Mouse (Mus musculus) megakaryocyte progenitor cell, adult 5-6 weeks (primary cell): ENCODE data around the gene Klhdc8a. TPM values are rescaled to one million over a fixed set of nuclear protein-coding genes. Genes with fewer than 3 reads are reported as not detected.
A peak's percentile ranks its signal among the peaks of the same experiment; 100 is the strongest.

Source experiments
- ATAC-seq: replicated peaks from 2 replicates; pipeline ENCODE4 v1.8.0; 2016; ENCODE audit warnings: mild to moderate bottlenecking, moderate TSS enrichment, inconsistent platforms; ENCODE audit not compliant: poor library complexity
- total RNA-seq, 2 experiments: library from RNA; stranded (forward) in 1 of 2; stranded (reverse) in 1 of 2; fragments of 157-497, 149-512 nt in 1 of 2; fragments of 200-1000 nt in 1 of 2; gene quantifications; 2 replicates each; pipeline versions ENCODE4 v1.2.3 to v1.2.4; 2015 to 2017

Klhdc8a gene
- total RNA-seq, 2 experiments from 2014 or later = not detected

DNA sequence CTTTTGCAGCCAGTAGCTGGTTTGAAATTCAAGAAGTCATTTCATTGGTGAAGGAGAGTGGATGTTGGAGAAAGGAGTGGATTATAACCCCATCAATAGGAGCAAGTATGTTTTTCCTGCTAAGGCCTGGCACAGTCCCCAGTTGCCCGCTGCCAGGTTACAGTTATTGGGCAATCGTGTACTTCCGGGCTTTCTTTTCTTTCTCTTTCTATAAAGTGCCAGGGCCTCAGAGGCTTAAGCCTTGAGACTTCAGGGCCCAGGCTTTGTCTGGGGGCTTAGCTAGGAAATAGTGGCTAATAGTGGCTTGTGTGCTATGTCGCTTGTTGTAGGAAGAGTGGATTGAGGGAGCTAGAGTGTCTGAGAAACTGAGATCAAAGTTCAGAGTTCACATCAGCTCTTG lies 19.0 kb downstream of the Klhdc8a start:
- no peak for ATAC-seq

DNA sequence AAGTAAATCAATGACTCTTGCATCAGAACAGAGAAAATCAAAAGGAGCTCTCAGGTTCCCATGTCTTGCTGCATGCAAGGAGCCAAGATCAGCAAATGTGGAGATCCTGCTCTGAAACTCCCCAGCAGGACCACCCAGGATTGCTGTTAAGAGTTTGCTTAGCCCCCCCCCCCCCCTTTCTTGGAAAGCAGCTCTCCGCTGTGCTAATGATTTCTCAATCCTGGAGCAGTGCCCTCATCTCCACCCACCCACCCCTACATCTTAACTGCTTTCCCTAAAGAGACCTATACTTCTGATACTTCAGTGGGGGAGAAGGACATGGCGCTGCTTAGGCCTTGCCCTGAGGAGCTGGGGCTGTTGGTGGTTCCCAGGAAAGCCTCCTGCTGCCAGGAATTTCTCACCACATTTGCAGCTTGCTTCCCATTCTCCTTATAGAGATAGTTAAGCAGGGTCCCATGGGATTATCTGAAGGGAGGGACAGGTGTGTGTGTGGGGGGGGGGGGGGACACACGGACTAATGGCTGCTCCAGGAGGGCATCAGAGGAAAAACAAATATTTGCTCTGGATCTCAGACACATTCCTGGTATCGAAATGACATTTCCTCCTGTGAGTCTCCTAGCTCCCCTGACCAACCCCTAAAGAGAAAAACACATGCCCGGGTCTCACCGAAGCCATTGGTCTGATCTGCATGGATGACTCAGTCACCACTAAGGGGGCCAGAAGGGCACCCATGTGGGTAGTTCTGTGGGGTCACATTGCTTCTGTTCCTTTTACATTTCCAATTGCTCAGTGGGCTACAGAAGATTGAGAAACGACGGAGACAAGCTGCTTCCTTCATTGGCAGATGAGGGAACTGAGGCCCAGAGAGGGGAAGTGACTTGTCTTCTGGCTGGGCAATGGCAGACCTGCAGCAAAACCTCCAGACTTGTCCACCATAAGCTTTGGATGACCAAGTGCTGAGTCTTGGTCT lies 19.8 kb downstream of the Klhdc8a start:
- peak; percentile 47 for ATAC-seq

DNA sequence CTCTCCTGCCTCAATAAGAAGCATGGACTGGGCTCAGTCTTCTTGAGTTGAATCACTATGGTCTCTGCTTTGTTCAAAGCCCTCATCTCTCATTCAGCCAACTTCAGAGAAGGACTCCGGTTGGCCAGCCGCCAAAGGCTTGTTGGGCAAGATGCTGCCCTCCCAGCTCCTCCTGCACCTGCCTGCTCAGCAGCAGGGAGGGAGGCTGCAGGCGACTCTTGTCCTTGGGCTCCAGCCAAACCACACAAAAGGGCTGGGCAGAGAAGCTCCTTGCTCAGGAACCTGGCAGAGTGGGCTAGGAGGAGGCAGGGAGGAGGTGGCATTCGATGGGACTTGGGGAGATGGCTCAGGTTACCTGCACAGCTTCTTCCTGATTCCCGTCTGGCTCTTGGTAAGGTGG lies 20.8 kb downstream of the Klhdc8a start:
- peak; percentile 59 for ATAC-seq

DNA sequence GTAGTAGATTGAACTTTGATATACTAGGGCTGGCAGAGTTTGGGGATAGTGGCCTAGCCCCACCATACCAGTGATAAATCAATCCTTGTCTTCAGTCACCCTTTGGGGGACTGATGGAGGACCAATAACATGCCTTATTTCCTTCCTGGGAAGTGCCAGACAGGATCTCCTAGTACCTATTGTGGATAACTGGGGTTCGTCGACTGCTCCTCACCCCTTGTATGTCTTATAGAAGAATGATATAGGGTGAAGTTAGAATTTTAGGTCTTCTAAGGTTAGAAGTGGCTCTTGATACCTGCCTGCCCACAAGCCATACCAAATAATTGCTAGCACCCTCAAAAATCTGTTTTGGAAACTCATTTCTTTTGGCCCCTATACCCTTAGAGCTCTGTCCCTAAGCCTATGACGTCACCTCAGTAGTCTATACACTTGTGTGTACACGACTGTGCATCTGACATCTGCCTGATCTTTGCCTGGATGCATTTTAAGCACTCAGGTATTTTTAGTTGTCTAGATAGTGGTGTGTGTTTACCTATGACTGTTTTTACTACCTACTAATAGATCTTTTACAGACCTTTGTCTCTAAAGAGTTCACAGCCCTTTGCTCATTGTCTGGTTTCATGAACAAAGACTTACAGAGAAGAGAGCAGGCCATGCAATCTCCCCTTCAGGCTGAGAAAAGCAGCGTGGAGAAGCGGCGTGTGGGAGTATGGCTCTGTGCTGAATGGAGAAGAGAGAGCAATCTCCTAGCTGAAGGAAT lies 23.6 kb downstream of the Klhdc8a start:
- ATAC-seq = no peak

DNA sequence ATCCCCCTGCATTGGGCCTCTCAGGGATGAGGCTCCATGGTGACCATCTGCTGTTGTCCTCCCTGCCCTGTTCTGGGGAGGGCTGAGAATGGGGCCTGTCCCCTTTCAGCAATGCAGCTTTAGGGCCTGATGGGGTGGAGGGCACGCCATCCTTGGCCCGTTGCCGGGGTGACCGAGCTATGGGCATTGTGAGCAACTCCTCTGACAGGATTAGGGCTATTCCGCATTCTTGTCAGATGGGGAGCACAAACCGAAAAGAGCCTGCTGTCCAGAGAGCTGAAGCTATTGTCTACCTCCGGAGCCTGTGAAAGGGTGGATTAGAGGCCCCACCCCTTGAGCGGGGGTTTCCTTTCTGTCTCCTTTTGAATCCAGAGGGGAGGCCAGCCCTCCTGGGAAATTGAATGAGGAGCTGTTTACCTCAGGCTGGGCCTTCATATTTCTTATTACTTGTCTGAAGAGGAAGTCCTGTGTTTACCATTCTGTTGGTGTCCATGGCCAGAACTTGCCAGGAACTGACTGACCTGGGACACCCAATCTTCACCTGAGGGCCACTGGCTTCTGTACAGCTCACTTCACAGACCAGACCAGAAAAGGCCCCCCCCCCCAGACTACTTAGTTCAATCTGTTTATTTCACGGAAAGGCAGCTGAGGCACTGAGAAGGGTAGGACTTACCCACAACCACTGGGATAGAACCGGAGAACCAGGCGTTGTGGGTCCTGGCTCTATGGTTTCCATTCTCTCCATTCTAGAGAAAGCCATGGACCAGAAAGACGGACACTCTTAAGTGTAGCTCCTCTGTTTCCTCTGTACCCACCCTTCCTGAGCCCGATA lies 24.5 kb downstream of the Klhdc8a start:
- no peak for ATAC-seq

DNA sequence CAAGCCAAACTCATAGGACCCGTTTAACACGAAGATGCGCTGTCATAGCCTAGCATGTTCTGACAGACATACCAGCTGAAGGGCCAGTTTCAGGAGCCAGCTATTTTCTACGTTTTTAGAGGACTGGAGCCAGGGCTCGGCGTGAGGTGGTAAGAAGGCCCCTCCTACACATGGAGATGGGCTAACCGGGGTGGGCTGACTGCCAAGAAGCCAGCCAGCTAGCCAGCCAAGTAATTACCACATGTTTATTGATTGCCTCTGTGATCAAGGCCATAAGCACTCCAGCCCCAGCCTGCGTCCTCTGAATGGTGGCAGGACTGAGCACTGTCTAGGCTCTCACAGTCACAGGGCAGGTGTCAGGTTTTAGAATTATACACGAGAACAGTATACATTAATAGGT lies 28.4 kb downstream of the Klhdc8a start:
- peak; percentile 48; the same call in 1 of the 2 replicates for ATAC-seq

DNA sequence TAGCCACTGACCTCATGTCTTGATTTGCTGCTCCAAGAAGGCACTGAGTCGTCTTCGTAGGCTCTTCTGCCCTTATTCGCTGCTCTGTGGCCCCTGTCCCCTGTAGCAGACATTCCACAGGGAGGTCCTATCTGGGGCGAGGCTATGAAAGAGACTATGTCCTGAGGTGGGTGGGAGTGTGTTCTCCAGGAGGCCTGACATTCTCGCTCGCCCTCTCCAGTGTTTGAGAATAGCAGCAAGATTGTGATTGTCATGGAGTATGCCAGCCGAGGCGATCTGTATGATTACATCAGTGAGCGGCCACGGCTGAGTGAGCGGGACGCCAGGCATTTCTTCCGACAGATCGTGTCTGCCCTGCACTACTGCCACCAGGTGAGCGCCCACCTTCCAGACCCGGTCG lies 29.1 kb downstream of the Klhdc8a start:
- no peak for ATAC-seq

DNA sequence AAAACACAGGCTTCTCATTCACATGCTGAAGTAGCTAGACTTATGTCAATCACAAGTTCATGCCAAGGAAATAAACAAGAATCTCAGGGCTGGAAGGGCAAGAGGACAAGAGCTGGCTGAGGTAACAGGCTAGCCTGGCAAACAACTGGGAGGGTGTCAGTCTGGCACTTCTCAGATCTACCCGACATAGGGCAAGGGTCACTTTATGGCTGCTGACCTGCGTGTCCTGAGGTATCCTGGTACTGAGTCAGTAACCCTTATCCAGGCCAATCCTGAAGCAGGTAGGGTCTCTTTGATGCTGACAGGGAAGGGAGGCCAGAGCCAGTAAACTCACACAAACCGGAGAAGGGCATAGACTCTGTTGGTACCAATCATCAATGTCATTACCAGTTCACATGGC lies 30.1 kb downstream of the Klhdc8a start:
- ATAC-seq = no peak

DNA sequence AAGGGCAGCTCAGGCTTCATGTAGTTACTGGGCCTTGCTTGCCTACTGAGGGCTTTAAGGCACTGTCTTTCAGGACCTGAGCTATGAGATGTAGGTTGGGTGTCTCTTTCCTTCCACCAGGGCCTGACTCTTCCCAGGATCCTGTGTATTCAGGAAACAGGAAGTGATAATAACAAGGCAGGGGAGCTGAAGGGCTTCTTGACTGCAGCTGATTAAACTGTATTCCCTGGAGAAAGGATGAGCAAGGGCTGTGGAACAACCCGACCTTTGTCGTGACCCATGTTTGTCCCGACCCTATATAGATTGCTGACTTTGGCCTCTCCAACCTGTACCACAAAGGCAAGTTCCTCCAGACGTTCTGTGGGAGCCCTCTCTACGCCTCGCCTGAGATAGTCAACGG lies 31.2 kb downstream of the Klhdc8a start:
- ATAC-seq = no peak

DNA sequence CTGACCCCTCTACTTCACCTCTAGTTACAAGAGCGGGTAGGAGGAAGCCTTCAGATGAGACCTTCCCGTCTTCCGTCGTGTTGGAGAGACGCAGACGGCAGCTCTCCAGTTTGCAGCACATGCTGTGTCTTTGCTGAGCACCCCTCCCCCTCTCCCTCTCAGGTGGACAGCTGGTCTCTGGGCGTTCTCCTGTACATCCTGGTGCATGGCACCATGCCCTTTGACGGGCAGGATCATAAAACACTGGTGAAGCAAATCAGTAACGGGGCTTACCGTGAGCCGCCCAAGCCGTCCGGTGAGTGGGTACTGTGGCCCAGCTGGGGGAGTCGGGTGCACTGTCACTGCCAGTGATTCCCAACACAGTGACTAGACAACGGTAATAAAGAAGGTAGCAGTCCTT lies 32.0 kb downstream of the Klhdc8a start:
- ATAC-seq = no peak

DNA sequence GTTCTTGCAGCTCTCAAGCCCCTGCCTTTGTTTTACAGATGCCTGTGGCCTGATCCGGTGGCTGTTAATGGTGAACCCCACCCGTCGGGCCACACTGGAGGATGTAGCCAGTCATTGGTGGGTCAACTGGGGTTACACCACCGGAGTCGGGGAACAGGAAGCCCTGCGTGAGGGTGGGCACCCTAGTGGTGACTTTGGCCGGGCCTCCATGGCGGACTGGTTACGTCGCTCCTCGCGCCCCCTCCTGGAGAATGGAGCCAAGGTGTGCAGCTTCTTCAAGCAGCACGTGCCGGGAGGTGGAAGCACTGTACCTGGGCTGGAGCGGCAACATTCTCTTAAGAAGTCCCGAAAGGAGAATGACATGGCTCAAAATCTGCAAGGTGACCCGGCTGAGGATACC lies 32.9 kb downstream of the Klhdc8a start:
- ATAC-seq = no peak

DNA sequence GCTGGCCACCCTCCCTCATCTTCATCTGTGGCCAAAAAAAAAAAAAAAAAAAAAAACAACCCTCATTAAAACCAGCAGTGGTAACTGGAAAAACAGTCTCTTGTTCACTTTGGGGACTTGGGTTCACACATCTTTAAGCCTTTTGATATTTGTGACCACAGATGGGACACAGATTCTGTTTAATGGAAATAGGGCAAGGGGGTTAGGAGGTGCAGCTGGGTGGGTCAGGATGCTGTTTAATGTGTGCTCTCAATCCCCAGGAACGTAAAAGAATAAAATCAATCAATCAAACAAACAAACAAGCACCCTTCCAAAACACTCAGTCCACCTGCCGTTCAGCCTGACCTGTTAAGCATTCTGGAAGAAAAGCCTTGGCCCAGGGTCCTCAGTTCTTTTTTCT lies 34.8 kb downstream of the Klhdc8a start:
- ATAC-seq = no peak

DNA sequence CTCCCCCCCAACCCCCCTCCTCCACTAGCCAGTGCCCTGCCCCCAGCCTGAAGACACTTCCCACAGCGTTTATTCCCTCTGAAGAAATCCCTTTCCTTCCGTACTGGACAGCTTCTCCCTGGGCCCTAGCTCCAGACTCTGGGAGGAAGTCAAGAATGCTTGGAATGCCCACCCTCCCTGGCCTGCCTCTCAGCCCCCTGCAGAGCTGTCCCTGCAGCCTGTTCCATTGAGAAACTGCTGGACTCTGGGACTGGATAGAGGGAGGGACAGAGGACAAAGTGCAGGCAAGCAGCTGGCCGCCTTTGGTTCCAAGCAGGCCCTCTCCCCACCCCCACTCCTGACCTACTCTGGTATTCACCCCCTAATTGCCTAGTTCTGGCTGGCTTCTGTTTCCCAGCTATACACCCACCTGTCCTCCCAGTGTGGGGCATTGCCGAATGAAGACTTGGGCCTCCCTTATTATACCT lies 35.3 kb downstream of the Klhdc8a start:
- no peak for ATAC-seq

DNA sequence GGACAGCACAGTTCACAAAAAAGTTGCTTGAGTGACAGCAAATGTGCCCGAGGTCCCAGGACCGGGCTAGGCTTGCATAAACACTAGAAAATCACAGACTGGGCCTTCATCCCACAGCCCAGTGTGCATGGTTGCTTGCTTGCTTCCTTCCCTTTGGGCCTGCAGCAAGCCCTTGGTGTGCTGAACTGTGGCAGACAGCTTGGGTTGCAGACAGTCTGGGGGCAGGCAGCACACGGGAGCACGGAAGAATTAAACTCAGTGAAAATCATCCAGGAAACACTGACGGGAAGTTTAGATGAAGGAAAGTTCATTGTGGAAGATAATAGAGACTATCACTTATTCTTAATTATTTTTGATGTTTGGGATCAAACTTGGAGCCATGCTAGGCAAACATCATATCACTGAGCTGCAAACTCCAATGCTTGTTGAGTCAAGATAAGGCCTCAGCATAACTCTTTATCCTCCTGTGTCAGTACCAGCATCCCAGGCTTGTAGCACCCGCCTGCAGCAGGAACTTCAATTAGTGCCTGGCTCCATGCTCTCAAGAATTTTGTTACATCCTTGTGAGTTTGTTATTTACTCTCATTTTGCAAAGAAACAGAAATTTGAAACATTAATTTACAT lies 35.9 kb downstream of the Klhdc8a start:
- ATAC-seq = peak; percentile 75

DNA sequence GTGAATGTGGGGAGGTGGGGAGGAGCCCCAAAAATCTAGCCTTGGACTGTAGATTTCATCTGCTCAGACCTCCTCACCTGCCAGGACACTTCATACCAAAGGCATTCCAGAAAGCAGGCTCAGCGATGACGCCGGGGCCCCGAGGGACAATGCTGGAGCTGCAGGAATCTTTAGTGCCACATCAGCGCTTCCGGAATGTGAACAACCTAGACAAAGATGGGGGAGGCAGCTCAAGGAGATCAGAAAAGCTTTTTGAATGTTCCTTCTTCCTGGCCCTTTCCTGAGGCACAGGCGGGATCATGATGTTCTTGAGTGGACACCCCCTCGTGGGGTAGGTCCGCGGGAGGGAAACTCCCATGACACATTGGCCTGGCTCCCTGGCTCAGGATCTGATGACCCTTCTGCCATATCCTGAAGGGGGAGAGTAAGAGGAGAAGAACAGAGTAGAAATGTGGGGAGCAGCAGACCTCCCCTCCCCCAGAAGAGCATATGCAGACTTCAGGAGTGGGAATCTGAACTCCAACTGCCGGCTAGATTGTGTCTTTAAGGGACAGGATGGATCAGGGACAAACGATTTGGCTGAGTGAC lies 37.0 kb downstream of the Klhdc8a start:
- no peak for ATAC-seq

DNA sequence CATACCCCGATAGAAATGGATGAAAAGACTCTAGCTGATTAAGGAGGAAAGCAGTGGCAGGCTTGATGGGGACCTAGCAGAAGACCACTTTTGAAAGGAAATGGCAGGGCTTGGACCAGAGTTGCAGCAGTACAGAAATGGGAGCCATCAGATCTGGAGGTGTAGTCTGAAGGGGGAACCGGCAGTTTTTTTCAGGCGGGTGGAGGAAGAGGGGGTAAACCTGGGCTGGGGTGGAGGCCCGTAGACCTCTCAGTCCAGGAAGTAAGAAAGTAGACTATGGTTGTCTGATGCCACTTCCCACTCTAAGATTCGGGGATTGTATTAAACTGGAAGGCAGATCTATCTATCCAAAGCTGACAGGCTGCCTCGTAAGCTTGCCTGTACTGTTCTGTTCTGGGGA lies 38.5 kb downstream of the Klhdc8a start:
- ATAC-seq = no peak

DNA sequence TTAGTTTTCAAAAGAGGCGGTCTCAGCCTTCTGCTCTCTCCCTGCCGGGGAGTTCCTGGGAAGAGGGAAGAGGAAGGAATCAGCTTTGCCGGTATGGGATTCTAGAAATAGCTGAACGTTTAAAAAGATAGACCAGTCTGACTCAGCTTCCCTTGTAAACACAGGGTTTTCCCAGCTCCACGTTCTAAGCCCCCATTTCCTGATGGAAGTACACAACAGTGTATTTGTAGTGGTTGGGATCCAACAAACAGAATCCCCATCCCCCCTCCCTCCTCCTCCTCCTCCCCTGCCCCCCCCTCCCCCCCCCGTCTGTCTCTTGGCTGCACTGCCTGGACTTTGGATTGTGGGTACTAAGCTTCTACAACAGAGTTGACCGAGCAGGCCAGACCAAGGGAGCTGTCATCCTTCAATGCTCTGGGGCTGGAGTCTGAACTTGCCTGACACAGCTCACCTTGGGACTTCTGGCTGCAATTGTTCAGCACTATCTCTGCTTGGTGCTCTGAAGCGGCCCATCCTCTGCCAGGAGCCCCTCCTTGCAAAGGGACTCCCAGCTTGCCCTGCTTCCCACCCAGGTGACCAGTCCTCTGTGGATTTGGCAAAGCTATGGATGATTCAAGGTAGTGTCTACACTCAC lies 39.7 kb downstream of the Klhdc8a start:
- ATAC-seq = no peak

DNA sequence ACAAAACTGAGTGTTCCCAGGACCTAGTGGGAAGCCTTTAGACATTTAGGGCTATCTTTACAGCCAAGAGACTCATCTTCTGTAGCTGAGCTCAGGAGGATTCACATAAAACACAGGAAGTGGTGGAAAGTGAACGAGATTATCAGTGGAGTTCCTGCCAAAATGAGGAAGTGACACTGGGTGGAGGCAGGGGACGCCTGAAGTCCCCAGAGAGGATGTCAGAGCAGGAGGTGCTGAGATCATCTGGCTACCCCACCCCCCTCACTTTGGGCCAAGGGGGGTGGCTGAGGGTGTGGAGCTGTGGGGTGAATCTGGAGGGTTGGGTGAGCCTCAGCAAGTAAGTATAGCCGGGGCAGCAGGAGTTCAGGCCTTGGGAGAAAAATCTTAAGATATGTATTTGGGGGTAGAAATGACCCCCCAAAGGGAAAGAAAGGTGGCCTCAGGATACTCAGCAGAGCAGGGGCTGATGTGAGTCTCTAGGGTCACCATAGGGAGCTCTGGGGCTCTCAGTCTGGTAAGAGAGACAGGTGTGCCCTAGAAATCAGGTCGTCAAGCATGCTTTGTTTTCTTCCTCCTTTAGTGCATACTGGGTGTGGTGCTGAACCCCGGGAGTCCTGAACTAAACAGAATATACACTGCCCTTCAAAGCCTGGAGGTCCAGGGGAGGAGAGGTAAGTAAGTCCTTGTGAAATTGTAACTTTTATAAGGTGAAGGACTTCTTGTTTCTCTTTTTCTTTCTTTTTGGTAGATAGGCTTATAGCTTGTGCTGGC lies 43.5 kb downstream of the Klhdc8a start:
- peak; percentile 96 for ATAC-seq

DNA sequence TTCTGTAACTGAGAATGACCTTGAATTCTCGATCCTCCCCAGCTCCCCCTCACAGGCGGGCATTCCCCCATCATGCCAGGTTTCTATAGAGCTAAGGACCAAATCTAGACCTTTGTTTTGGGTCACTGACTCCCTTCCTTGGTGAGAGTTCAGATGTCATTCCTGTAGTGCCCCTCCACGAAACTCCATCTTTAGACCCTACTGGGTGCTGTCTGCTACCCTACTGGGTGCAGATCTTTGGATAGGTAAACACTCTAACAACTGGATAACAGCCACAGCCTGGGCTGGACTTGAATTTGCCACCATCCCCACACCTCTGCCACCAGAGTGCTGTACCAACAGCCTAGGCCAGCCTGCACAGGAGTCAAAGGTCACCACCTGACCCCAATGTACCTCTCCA lies 44.1 kb downstream of the Klhdc8a start:
- ATAC-seq = no peak
